Mouse (Mus musculus) liver, postnatal 0 days (tissue): ENCODE data around the gene Fahd1.

Experiments used
- CTCF ChIP-seq: sonication (generic); IDR thresholded peaks from 2 replicates; pipeline ENCODE4 v1.5.1; 2016; ENCODE audit warnings: antibody characterized with exemption, low read depth
- EP300 ChIP-seq: IDR thresholded peaks from 2 replicates; pipeline ENCODE4 v1.6.1; 2016; ENCODE audit warnings: antibody characterized with exemption, low read depth, mild to moderate bottlenecking

GRCm38 (mm10) chr17:24888862-24889261 is 38.7 kb upstream of the Fahd1 start:
- TF ChIP-seq CTCF: no peak
- no peak for TF ChIP-seq EP300
